Mouse (Mus musculus) limb, embryonic 12.5 days (tissue): ENCODE results near the gene Kif17. TPM values are rescaled to one million over a fixed set of nuclear protein-coding genes. Genes with fewer than 3 reads are reported as not detected.
A peak's percentile ranks its signal among the peaks of the same experiment; 100 is the strongest.

ENCODE experiments used
- ATAC-seq: fragments of 200-750 bp; cut with Nextera tagmentation; 2 replicates; pipeline ENCODE4 v1.8.0; 2017; ENCODE audit warnings: low read depth, moderate TSS enrichment; ENCODE audit not compliant: insufficient number of reproducible peaks, insufficient read depth, low FRiP score, low TSS enrichment
- H3K27ac ChIP-seq: fragments of 300-500 bp; sonication (generic); 2 replicates; pipeline ENCODE4 v1.5.1; 2016; ENCODE audit warnings: mild to moderate bottlenecking, moderate library complexity
- H3K27me3 ChIP-seq: fragments of 300-500 bp; sonication (generic); 2 replicates; pipeline ENCODE4 v1.6.1; 2016; ENCODE audit warnings: mild to moderate bottlenecking, moderate library complexity
- H3K36me3 ChIP-seq: fragments of 300-500 bp; sonication (generic); 2 replicates; pipeline ENCODE4 v1.6.1; 2016; ENCODE audit warnings: mild to moderate bottlenecking, moderate library complexity
- H3K4me1 ChIP-seq: fragments of 300-500 bp; sonication (generic); replicated peaks from 2 replicates; pipeline ENCODE4 v1.6.1; 2016
- H3K4me2 ChIP-seq: fragments of 300-500 bp; sonication (generic); 2 replicates; pipeline ENCODE4 v1.6.1; 2016; ENCODE audit warnings: mild to moderate bottlenecking, moderate library complexity
- H3K4me3 ChIP-seq: fragments of 300-500 bp; sonication (generic); replicated peaks from 2 replicates; pipeline ENCODE4 v1.5.1; 2016; ENCODE audit warnings: mild to moderate bottlenecking
- H3K9ac ChIP-seq: fragments of 300-500 bp; sonication (generic); replicated peaks from 2 replicates; pipeline ENCODE4 v1.6.1; 2016; ENCODE audit warnings: mild to moderate bottlenecking, moderate library complexity
- H3K9me3 ChIP-seq: fragments of 300-500 bp; sonication (generic); 2 replicates; pipeline ENCODE4 v1.6.1; 2016; ENCODE audit warnings: mild to moderate bottlenecking, moderate library complexity
- WGBS: fragments of 180-500 bp; shearing (Covaris S2); methylation state at CpG from one replicate; pipeline ENCODE4 v1.1.7; 2016; 5-methylcytosine and 5-hydroxymethylcytosine counted together
- polyA plus RNA-seq: library from polyadenylated mRNA; unstranded; fragments of >200 nt; fragmentation: Nextera tagmentation; extraction: Ambion mirVana; gene quantifications from 2 replicates; pipeline ENCODE4 v1.2.1, GENCODE M21; 2016

Gene Kif17
- polyA plus RNA-seq, 1 experiment from 2014 or later, result 1.3 TPM

GRCm38 (mm10) chr4:138315781-138316180 is 65.5 kb downstream of the Kif17 start:
- Histone ChIP-seq H3K4me3 (no peak overlapping the region), H3K36me3 (peaks cover 78% of the 10 kb centered on the region), H3K4me1 (no peaks in the 10 kb centered on the region), H3K27me3 (no peaks in the 10 kb centered on the region), H3K4me2 (no peak overlapping the region), H3K27ac (no peak overlapping the region), H3K9me3 (peaks cover 4% of the 10 kb centered on the region), H3K9ac (no peak overlapping the region)
- no peak for ATAC-seq
- 78% methylated on average over 9 of the region's 9 CpGs for WGBS

- H3K27me3 ChIP-seq, result no peaks in the 10 kb centered on the region
- H3K9ac ChIP-seq, result no peak overlapping the region
- H3K36me3 ChIP-seq, result peaks cover 72% of the 10 kb centered on the region
- H3K4me1 ChIP-seq, result no peaks in the 10 kb centered on the region
- no peak overlapping the region for H3K4me2 ChIP-seq
- H3K9me3 ChIP-seq, result peaks cover 4% of the 10 kb centered on the region
- H3K4me3 ChIP-seq, result no peak overlapping the region
- WGBS, result 82% methylated on average over 6 of the region's 6 CpGs
- H3K27ac ChIP-seq, result no peak overlapping the region
- ATAC-seq, result no peak
Measured at GRCm38 (mm10) chr4:138316369-138316768, 66.1 kb downstream of the Kif17 start.

GRCm38 (mm10) chr4:138318509-138319266 is 68.5 kb downstream of the Kif17 start:
- H3K27ac ChIP-seq, result no peak overlapping the region
- H3K36me3 ChIP-seq, result peaks cover 49% of the 10 kb centered on the region
- H3K4me3 ChIP-seq, result no peak overlapping the region
- no peaks in the 10 kb centered on the region for H3K4me1 ChIP-seq
- H3K9me3 ChIP-seq, result peaks cover 4% of the 10 kb centered on the region
- no peak for ATAC-seq
- H3K4me2 ChIP-seq, result no peak overlapping the region
- no peaks in the 10 kb centered on the region for H3K27me3 ChIP-seq
- H3K9ac ChIP-seq, result no peak overlapping the region
- WGBS, result 55% methylated on average over 6 of the region's 6 CpGs

- H3K4me2 ChIP-seq, result no peak overlapping the region
- H3K27me3 ChIP-seq, result no peaks in the 10 kb centered on the region
- H3K9ac ChIP-seq, result no peak overlapping the region
- no peak overlapping the region for H3K4me3 ChIP-seq
- H3K9me3 ChIP-seq, result peaks cover 4% of the 10 kb centered on the region
- H3K36me3 ChIP-seq, result peaks cover 41% of the 10 kb centered on the region
- H3K4me1 ChIP-seq, result no peaks in the 10 kb centered on the region
- 34% methylated on average over 10 of the region's 10 CpGs for WGBS
- H3K27ac ChIP-seq, result no peak overlapping the region
- ATAC-seq, result no peak
Measured at GRCm38 (mm10) chr4:138319508-138319907, 69.3 kb downstream of the Kif17 start.

GRCm38 (mm10) chr4:138320711-138321110 is 70.5 kb downstream of the Kif17 start:
- H3K27ac ChIP-seq, result no peak overlapping the region
- WGBS, result 79% methylated on average over 11 of the region's 11 CpGs
- ATAC-seq, result no peak
- H3K9me3 ChIP-seq, result peaks cover 4% of the 10 kb centered on the region
- H3K4me3 ChIP-seq, result no peak overlapping the region
- no peak overlapping the region for H3K9ac ChIP-seq
- H3K36me3 ChIP-seq, result peaks cover 30% of the 10 kb centered on the region
- no peak overlapping the region for H3K4me2 ChIP-seq
- no peaks in the 10 kb centered on the region for H3K27me3 ChIP-seq
- no peaks in the 10 kb centered on the region for H3K4me1 ChIP-seq

GRCm38 (mm10) chr4:138321488-138321887 is 71.3 kb downstream of the Kif17 start:
- 82% methylated on average over 7 of the region's 7 CpGs for WGBS
- Histone ChIP-seq H3K27me3 (no peaks in the 10 kb centered on the region), H3K4me1 (peaks cover 4% of the 10 kb centered on the region; the same call in 1 of the 2 replicates), H3K27ac (no peak overlapping the region), H3K9ac (no peak overlapping the region; the same call in 1 of the 2 replicates), H3K4me3 (no peak overlapping the region), H3K36me3 (peaks cover 23% of the 10 kb centered on the region), H3K4me2 (no peak overlapping the region), H3K9me3 (peaks cover 2% of the 10 kb centered on the region)
- ATAC-seq, result no peak

- H3K27ac ChIP-seq, result no peak overlapping the region
- no peak overlapping the region for H3K4me2 ChIP-seq
- H3K36me3 ChIP-seq, result peaks cover 11% of the 10 kb centered on the region
- H3K9me3 ChIP-seq, result no peaks in the 10 kb centered on the region
- no peak overlapping the region for H3K9ac ChIP-seq
- no peak for ATAC-seq
- 86% methylated on average over 4 of the region's 4 CpGs for WGBS
- H3K4me1 ChIP-seq, result peaks cover 6% of the 10 kb centered on the region; the same call in 1 of the 2 replicates
- H3K27me3 ChIP-seq, result no peaks in the 10 kb centered on the region
- no peak overlapping the region for H3K4me3 ChIP-seq
Measured at GRCm38 (mm10) chr4:138322692-138323091, 72.5 kb downstream of the Kif17 start.

GRCm38 (mm10) chr4:138323753-138324152 is 73.5 kb downstream of the Kif17 start:
- WGBS, result 78% methylated on average over 4 of the region's 4 CpGs

GRCm38 (mm10) chr4:138324451-138324850 is 74.2 kb downstream of the Kif17 start:
- Histone ChIP-seq H3K9me3 (no peaks in the 10 kb centered on the region), H3K4me2 (no peak overlapping the region), H3K4me3 (no peak overlapping the region), H3K9ac (no peak overlapping the region), H3K4me1 (peaks cover 6% of the 10 kb centered on the region; the same call in 1 of the 2 replicates), H3K27me3 (no peaks in the 10 kb centered on the region), H3K27ac (no peak overlapping the region), H3K36me3 (no peaks in the 10 kb centered on the region)
- WGBS, result 90% methylated on average over 3 of the region's 3 CpGs
- ATAC-seq, result no peak

More at GRCm38 (mm10) chr4:138323753-138324152, 73.5 kb downstream of the Kif17 start:
- H3K36me3 ChIP-seq, result peaks cover 4% of the 10 kb centered on the region; the same call in 1 of the 2 replicates
- H3K9me3 ChIP-seq, result no peaks in the 10 kb centered on the region
- no peak overlapping the region for H3K27ac ChIP-seq
- peaks cover 6% of the 10 kb centered on the region; the same call in 1 of the 2 replicates for H3K4me1 ChIP-seq
- no peaks in the 10 kb centered on the region for H3K27me3 ChIP-seq
- H3K4me3 ChIP-seq, result no peak overlapping the region
- no peak for ATAC-seq
- 0 out of 2 replicates have a peak overlapping the region, but pooled peaks have one; percentile 9 for H3K9ac ChIP-seq
- no peak overlapping the region for H3K4me2 ChIP-seq

GRCm38 (mm10) chr4:138325466-138326076 is 75.3 kb downstream of the Kif17 start:
- Histone ChIP-seq H3K9ac (peak overlapping the region; percentile 93), H3K27me3 (peaks cover 6% of the 10 kb centered on the region), H3K4me2 (peak overlapping the region; percentile 70), H3K4me3 (peak overlapping the region; percentile 93), H3K27ac (peak overlapping the region; percentile 97), H3K9me3 (no peaks in the 10 kb centered on the region), H3K36me3 (no peaks in the 10 kb centered on the region), H3K4me1 (peaks cover 6% of the 10 kb centered on the region; the same call in 1 of the 2 replicates)
- WGBS, result 1% methylated on average over 45 of the region's 45 CpGs
- peak; percentile 85 for ATAC-seq

- Histone ChIP-seq H3K27me3 (peaks cover 7% of the 10 kb centered on the region), H3K4me1 (peaks cover 6% of the 10 kb centered on the region; the same call in 1 of the 2 replicates), H3K9me3 (no peaks in the 10 kb centered on the region), H3K4me3 (peak within 1 kb of the TSS; percentile 93), H3K27ac (peak within 1 kb of the TSS; percentile 97), H3K36me3 (no peaks in the 10 kb centered on the region), H3K9ac (peak within 1 kb of the TSS; percentile 93), H3K4me2 (peak within 1 kb of the TSS; percentile 70)
- ATAC-seq, result peak; percentile 56
- 4% methylated on average over 41 of the region's 41 CpGs for WGBS
Measured at GRCm38 (mm10) chr4:138326077-138326695, 76.0 kb downstream of the Kif17 start, which contains the start of gene Pink1. Pink1 (minus strand) TSS chr4:138326307.
